Mouse (Mus musculus) bone marrow, adult 2 months (tissue): Measurements from ENCODE around the gene Pten.

Experiments used
- CTCF ChIP-seq: fragments of 200-500 bp; IDR thresholded peaks from 2 replicates; pipeline ENCODE4 v1.5.1; 2011; ENCODE audit warnings: low read length, control low read depth; ENCODE audit not compliant: control insufficient read depth, insufficient read depth
- POLR2A ChIP-seq: fragments of 200-500 bp; IDR thresholded peaks from 2 replicates; pipeline ENCODE4 v1.6.1; 2011; ENCODE audit warnings: low read depth, mild to moderate bottlenecking, control low read depth, low read length, borderline replicate concordance; ENCODE audit not compliant: control insufficient read depth

DNA sequence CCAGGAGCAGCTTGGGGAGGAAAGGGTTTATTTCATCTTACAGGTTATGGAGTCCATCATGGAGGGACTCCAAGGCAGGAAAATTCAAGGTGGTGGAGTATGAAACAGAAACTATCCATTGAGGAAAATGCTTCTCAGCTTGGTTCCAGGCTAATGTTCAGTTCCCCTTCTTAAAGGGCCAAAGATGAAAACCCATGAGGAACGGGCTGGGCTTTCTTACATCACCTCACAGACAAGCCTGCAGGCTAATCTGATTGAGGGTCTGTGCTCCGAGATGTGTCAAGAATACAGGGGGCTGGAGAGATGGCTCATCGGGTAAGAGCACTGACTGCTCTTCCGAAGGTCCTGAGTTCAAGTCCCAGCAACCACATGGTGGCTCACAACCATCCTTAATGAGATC is 27.5 kb upstream of the Pten start:
- TF ChIP-seq CTCF (no peak), POLR2A (no peak)
